Mouse (Mus musculus) left cerebral cortex, postnatal 4 days (tissue): ENCODE data around the gene Scnn1b. TPM values are rescaled to one million over a fixed set of nuclear protein-coding genes. Genes with fewer than 3 reads are reported as not detected.

Source experiments
- DNase-seq: peaks from one replicate; pipeline ENCODE4 v3.0.0-alpha.2; 2022
- intact Hi-C: fragments of 180-260 bp; cut with DNase I; formaldehyde crosslinking; loops from one replicate; pipeline ENCODE4 v1.15.1; 2025
- total RNA-seq, 2 experiments: library from RNA; stranded (reverse); gene quantifications; 2 replicates each; pipeline ENCODE4 v1.2.3; 2021

Scnn1b gene
- under 1 TPM in 1 of 2 experiments, not detected in 1; 0.22 TPM for total RNA-seq

GRCm38 (mm10) chr7:121864858-121865585 is at the start of gene Scnn1b:
TSS of gene Scnn1b (plus strand) at chr7:121865038.
- intact Hi-C loops, result no loop called here
- no peak for DNase-seq

- DNase-seq, result no peak
- intact Hi-C loops, result no loop called here
These were observed 43.2 kb upstream of the Scnn1b start for GRCm38 (mm10) chr7:121821632-121822031.

GRCm38 (mm10) chr7:121828481-121828880 is 36.4 kb upstream of the Scnn1b start:
- intact Hi-C loops, result no loop called here

GRCm38 (mm10) chr7:121835392-121835791 is 29.4 kb upstream of the Scnn1b start:
- intact Hi-C loops, result no loop called here
- DNase-seq, result no peak

More at GRCm38 (mm10) chr7:121828481-121828880, 36.4 kb upstream of the Scnn1b start:
- DNase-seq, result no peak

- intact Hi-C loops, result no loop called here
- no peak for DNase-seq
These were observed 28.0 kb upstream of the Scnn1b start for GRCm38 (mm10) chr7:121836827-121837226.

- intact Hi-C loops, result no loop called here
- no peak for DNase-seq
These were observed 24.0 kb upstream of the Scnn1b start for GRCm38 (mm10) chr7:121840810-121841209.

GRCm38 (mm10) chr7:121842234-121842633 is 22.6 kb upstream of the Scnn1b start:
- intact Hi-C loops, result no loop called here
- no peak for DNase-seq

- intact Hi-C loops, result no loop called here
- DNase-seq, result no peak
These were observed 18.9 kb upstream of the Scnn1b start for GRCm38 (mm10) chr7:121845964-121846363.

- no peak for DNase-seq
- intact Hi-C loops, result no loop called here
These were observed 16.2 kb upstream of the Scnn1b start for GRCm38 (mm10) chr7:121848537-121849168.

- intact Hi-C loops, result no loop called here
- DNase-seq, result no peak
These were observed 7.5 kb upstream of the Scnn1b start for GRCm38 (mm10) chr7:121857177-121857884.

- intact Hi-C loops, result no loop called here
- no peak for DNase-seq
These were observed 5.9 kb upstream of the Scnn1b start for GRCm38 (mm10) chr7:121858939-121859338.

GRCm38 (mm10) chr7:121871631-121872030 is 6.8 kb downstream of the Scnn1b start:
- DNase-seq, result no peak
- intact Hi-C loops, result no loop called here

GRCm38 (mm10) chr7:121873998-121874397 is 9.2 kb downstream of the Scnn1b start:
- DNase-seq, result no peak
- intact Hi-C loops, result no loop called here

- intact Hi-C loops, result no loop called here
- no peak for DNase-seq
These were observed 9.9 kb downstream of the Scnn1b start for GRCm38 (mm10) chr7:121874784-121875183.

- intact Hi-C loops, result no loop called here
- no peak for DNase-seq
These were observed 15.4 kb downstream of the Scnn1b start for GRCm38 (mm10) chr7:121880246-121880645.

- intact Hi-C loops, result no loop called here
- no peak for DNase-seq
These were observed 26.0 kb downstream of the Scnn1b start for GRCm38 (mm10) chr7:121890636-121891360.

GRCm38 (mm10) chr7:121896689-121897088 is 31.9 kb downstream of the Scnn1b start:
- intact Hi-C loops, result no loop called here
- DNase-seq, result no peak

- DNase-seq, result peak; percentile 63
- intact Hi-C loops, result no loop called here
These were observed 34.5 kb downstream of the Scnn1b start for GRCm38 (mm10) chr7:121899311-121899710.

GRCm38 (mm10) chr7:121899940-121900339 is 35.1 kb downstream of the Scnn1b start:
- intact Hi-C loops, result no loop called here
- no peak for DNase-seq

GRCm38 (mm10) chr7:121902757-121903411 is 38.0 kb downstream of the Scnn1b start:
- intact Hi-C loops, result no loop called here
- DNase-seq, result peak; percentile 31
